Mouse (Mus musculus) megakaryocyte-erythroid progenitor cell, adult 5-6 weeks (primary cell): Measurements from ENCODE around the gene Spta1. TPM values are rescaled to one million over a fixed set of nuclear protein-coding genes. Genes with fewer than 3 reads are reported as not detected.

Source experiments
- ATAC-seq: replicated peaks from 2 replicates; pipeline ENCODE4 v1.8.0; 2016; ENCODE audit warnings: mild to moderate bottlenecking, inconsistent platforms; ENCODE audit not compliant: severe bottlenecking, poor library complexity, low FRiP score, low TSS enrichment
- total RNA-seq, 2 experiments: library from RNA; stranded (forward) in 1 of 2; stranded (reverse) in 1 of 2; fragments of 200-1000, 215-1000 nt in 1 of 2; fragments of >200 nt in 1 of 2; fragmentation: Nextera tagmentation in 1 of 2; gene quantifications; 2 replicates each; pipeline ENCODE4 v1.2.3; 2014 to 2017

Gene Spta1
- 39.3 and 44.3 TPM in 2 replicates for total RNA-seq (2014; fragmentation: Nextera tagmentation)
- 50.4 and 72.5 TPM in 2 replicates for total RNA-seq (2017)

- peak; percentile 84 for ATAC-seq
Measured at GRCm38 (mm10) chr1:174172605-174173004, at the start of gene Spta1. TSS of gene Spta1 (plus strand) at chr1:174172776.

- ATAC-seq = no peak
Measured at GRCm38 (mm10) chr1:174131217-174131616, 41.4 kb upstream of the Spta1 start, which contains the start of gene Olfr424. TSS of gene Olfr424 (plus strand) at chr1:174131517.

DNA sequence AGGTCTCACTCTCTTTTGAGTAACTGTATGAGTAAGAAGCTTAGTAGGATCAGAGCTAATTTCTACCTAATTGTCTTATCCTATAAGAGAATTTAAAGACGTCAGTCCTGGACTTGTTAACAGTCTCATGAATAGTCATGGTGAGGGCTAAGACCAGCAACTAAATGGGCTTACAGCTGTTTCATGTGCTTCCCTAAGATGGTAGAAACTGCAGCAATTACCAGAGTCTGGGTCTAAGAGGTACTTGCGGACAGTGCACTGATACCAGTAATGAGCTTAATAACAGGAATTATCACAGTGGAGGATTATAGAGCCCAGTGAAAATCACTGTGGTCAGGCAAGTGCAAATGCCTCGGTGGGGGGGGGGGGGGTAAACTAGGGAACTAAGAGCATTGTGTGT is 40.6 kb upstream of the Spta1 start:
- ATAC-seq = no peak

DNA sequence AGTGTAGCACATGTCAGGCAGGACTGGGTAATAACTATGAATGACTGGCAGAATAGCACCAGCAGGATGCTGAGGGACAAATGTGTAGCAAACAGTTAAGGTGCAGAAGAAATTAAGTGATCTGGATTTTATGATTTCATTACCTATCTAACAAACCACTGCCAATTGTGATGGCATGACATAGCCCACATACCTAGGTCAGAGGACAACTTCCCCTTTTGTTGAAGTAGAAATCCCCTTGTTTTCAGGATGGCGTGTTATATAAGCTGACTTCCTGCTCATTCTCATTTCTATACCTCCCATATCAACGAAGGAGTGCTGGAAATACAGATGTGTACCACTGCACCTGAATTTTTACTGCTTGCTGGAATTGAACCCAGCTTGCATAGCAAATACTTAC is 31.2 kb upstream of the Spta1 start:
- ATAC-seq = no peak

DNA sequence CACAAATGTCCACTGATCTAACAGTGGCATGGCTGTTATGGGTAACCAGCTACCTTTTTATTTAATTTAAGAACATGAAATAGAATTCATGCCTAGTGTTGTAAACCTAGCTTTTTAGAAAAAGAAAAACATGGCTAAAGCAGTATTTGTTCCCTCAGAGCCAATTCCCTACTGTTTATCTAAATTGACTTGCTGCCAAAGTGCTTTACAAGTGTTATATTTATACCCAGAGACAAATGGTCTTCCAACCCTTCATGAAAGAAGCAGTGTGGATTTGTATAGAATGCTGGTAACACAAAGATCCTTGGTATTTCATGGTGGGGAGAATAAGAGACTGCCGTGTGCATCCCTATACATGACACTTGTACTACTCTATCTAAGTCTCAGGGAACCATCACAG is 25.9 kb upstream of the Spta1 start:
- ATAC-seq = no peak

GRCm38 (mm10) chr1:174149289-174149688 is 23.3 kb upstream of the Spta1 start:
- ATAC-seq = no peak

GRCm38 (mm10) chr1:174155333-174155732 is 17.2 kb upstream of the Spta1 start, which contains the start of gene Olfr420:
TSS of gene Olfr420 (plus strand) at chr1:174155633.
- ATAC-seq = no peak

- peak; percentile 54 for ATAC-seq
Measured at GRCm38 (mm10) chr1:174157622-174158021, 15.0 kb upstream of the Spta1 start.

DNA sequence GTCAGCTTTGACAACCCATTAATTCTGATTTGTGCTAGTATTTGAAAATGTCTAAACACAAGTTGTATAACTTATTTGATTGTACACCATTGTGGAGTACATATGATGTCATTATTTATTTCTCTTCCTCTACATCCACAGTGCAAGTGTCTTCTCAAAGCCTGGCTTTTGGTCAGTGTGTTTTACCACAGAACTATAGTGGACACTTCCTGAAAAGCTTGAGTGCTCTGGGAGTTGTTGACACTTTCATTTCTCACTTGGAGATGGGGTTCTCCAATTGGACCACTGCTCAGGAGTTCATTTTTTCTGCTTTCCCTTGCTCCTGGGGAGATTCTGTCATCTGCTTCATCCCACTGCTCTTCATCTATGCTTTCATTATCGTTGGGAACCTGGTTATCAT is 14.1 kb upstream of the Spta1 start:
- peak; percentile 31 for ATAC-seq

DNA sequence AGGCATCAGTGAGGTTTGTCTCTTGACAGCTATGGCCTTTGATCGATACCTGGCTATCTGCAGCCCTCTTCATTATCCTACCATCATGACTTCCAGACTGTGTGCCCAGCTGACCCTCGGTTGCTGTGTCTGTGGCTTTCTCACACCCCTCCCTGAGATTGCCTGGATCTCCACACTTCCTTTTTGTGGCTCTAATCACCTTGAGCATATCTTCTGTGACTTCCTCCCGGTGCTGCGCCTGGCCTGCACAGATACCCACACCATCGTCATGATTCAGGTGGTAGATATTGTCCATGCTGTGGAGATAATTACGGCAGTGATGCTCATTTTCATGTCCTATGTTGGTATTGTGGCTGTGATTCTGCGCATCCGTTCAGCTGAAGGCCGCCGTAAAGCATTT is 13.5 kb upstream of the Spta1 start:
- ATAC-seq = peak; percentile 88

DNA sequence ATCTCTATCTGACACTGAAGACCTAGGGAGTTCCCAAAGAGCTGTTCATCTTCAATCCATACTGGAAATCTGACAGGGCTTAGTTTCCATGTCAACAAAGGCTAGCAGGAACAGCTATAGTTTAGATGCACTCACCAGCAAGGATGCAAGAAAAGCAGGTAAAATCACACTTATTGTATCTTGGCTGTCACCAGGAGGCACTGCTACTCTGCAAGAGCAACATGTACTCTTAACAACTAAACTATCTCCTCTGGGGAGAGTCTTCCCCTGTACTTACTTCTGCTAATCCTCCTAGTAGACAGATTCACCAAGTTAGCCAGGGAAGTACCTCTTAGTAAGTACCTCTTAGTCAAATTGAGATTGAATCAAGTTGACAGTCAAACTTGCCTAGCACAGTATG is 3.6 kb upstream of the Spta1 start:
- no peak for ATAC-seq

- 0 out of 2 replicates have a peak, but pooled peaks have one; percentile 7 for ATAC-seq
Measured at GRCm38 (mm10) chr1:174170706-174171501, 1.7 kb upstream of the Spta1 start.

DNA sequence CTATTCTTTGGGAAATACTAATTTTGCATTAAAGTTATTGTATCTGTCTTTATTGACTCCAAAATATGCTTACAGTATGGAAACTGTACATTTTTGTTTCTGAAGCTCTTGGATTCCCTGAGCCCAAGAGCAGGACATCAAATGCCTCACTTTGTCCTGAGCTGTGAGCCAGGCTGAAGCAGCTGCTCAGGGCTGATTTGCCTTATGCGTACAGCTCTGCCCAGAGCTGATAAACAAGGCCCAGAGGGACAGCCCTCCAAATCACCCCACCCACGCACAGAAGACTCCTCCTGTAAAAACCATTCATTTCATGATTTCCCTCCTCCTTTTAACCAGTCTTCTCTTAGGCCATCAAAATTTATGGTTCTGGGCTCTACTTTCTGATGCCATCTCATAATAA is 1.0 kb upstream of the Spta1 start:
- peak; percentile 98 for ATAC-seq

- ATAC-seq = no peak
Measured at GRCm38 (mm10) chr1:174204699-174205098, 32.1 kb downstream of the Spta1 start.

DNA sequence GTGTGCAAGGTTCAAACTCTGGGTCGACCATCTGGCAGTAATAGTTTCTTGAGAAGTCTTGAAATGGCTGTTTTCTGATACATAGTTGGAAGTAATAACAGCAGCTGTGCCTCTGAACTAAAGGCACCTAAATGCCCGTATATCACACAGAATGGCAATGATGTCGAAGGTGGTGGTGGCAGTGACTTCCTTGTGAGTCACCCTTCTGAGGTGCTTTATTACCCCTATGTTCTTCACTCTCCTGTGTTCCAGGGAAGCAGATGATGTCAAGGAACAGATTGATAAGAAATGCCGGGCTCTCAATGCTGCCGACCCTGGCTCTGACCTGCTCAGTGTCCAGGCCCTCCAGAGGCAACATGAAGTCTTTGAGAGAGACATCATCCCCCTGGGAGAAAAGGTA is 39.7 kb downstream of the Spta1 start:
- ATAC-seq = no peak

DNA sequence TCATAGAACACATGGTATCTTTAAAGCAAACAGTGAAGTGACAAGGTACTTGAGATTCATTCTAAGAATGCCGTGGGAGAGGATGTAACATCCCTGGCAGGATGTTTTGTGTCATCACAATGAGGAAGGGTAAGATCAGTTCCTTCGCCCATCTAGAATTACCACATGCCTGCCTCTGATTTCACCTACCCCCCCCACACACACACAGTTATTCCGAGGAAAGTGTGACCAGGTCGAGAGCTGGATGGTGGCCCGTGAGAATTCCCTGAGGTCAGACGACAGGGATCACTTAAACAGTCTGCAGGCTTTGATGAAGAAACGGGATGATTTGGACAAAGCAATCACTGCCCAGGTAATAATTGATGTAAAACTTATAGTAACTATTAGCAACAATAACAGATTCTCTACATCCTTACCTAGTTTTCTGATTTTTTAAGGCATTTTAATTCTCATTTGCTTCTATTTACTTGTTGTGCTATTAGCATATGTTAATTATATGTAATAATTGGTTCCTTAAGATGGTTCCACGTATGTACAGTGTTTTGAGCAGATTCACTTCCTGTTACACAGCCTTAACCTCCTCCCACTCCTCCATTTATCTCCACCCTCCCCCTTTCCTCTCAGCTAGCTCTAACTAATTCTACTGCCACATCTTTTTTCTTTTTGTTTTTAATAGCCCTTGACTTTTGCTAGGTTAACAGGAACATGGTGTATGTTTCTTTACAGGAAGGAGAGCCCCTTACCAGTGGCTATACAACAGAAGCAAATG is 42.9 kb downstream of the Spta1 start:
- ATAC-seq = no peak

GRCm38 (mm10) chr1:174216528-174217204 is 44.1 kb downstream of the Spta1 start:
- ATAC-seq = peak; percentile 35; the same call in 1 of the 2 replicates

GRCm38 (mm10) chr1:174239916-174240315 is 67.3 kb downstream of the Spta1 start:
- ATAC-seq = no peak

GRCm38 (mm10) chr1:174244621-174245020 is 72.0 kb downstream of the Spta1 start:
- no peak for ATAC-seq

DNA sequence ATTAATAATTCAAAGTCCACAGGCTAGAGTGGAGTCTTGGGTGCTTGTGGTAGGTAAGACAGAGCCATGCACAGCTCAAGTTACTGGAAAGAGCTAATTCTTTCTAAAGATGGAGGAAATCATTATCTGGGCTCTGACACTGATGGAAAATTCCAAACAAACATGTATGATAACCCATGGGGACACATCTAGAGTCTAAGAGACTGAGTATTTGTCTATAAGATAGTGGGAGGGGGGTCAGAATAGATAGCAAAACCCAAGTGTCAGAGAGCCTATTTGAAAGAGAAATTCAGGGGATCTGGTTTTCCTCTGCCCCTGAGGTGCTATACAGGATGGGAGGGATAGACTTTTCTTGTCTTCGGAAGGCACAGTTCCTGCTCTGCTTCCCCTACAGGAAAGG is 73.5 kb downstream of the Spta1 start:
- ATAC-seq = no peak
